Mouse (Mus musculus) heart, embryonic 16.5 days (tissue): ENCODE results near the gene H2afv. TPM values are rescaled to one million over a fixed set of nuclear protein-coding genes. Genes with fewer than 3 reads are reported as not detected.
"Not testable (repeated sequence)": the region's sequence is repeated elsewhere in the genome, so short reads cannot be mapped to it uniquely, and the experiment has no call there.

Experiments
- ATAC-seq: fragments of 200-750 bp; cut with Nextera tagmentation; replicated peaks from 2 replicates; pipeline ENCODE4 v1.8.0; 2017; ENCODE audit warnings: moderate number of reproducible peaks; ENCODE audit not compliant: insufficient read depth, low FRiP score; ENCODE audit errors: extremely low read depth
- H3K27ac ChIP-seq: fragments of 300-500 bp; sonication (generic); 2 replicates; pipeline ENCODE4 v1.5.1; 2014; ENCODE audit warnings: mild to moderate bottlenecking, low read length, control low read depth, moderate library complexity
- H3K27me3 ChIP-seq: fragments of 300-500 bp; sonication (generic); 2 replicates; pipeline ENCODE4 v1.6.1; 2014; ENCODE audit warnings: low read length, mixed read lengths; ENCODE audit not compliant: control insufficient read depth, insufficient read depth
- H3K36me3 ChIP-seq: fragments of 300-500 bp; sonication (generic); 2 replicates; pipeline ENCODE4 v1.6.1; 2014; ENCODE audit not compliant: control insufficient read depth, insufficient read depth
- H3K4me1 ChIP-seq: fragments of 300-500 bp; sonication (generic); 2 replicates; pipeline ENCODE4 v1.6.1; 2014; ENCODE audit warnings: low read length, mixed read lengths; ENCODE audit not compliant: control insufficient read depth, insufficient read depth
- H3K4me2 ChIP-seq: fragments of 300-500 bp; sonication (generic); 2 replicates; pipeline ENCODE4 v1.6.1; 2014; ENCODE audit warnings: low read depth, mild to moderate bottlenecking, control low read depth, low read length
- H3K4me3 ChIP-seq: fragments of 300-500 bp; sonication (generic); 2 replicates; pipeline ENCODE4 v1.5.1; 2014; ENCODE audit warnings: mild to moderate bottlenecking, control low read depth, low read length
- H3K9ac ChIP-seq: fragments of 300-500 bp; sonication (generic); 2 replicates; pipeline ENCODE4 v1.6.1; 2014; ENCODE audit warnings: low read length, control low read depth
- H3K9me3 ChIP-seq: fragments of 300-500 bp; sonication (generic); replicated peaks from 2 replicates; pipeline ENCODE4 v1.6.1; 2016; ENCODE audit warnings: low read length; ENCODE audit not compliant: control insufficient read depth
- whole genome bisulfite sequencing: fragments of 180-500 bp; shearing (Covaris S2); extraction: QIAGEN DNeasy Blood & Tissue Kit; methylation state at CpG from one replicate; pipeline ENCODE4 v1.1.7; 2014; 5-methylcytosine and 5-hydroxymethylcytosine counted together
- polyA plus RNA-seq: library from polyadenylated mRNA; unstranded; fragments of >200 nt; fragmentation: Nextera tagmentation; extraction: Ambion mirVana; gene quantifications from 2 replicates; pipeline ENCODE4 v1.2.1, GENCODE M21; 2015

Gene H2afv
- polyA plus RNA-seq, 1 experiment from 2014 or later = 358 TPM

GRCm38 (mm10) chr11:6430186-6430585 lies 14.1 kb downstream of the H2afv start:
- Histone ChIP-seq H3K4me1 (no peaks in the 10 kb centered on the region), H3K4me2 (no peak overlapping the region), H3K36me3 (peaks cover 62% of the 10 kb centered on the region), H3K27me3 (no peaks in the 10 kb centered on the region), H3K4me3 (no peak overlapping the region), H3K9me3 (no peaks in the 10 kb centered on the region), H3K27ac (no peak overlapping the region), H3K9ac (no peak overlapping the region)
- 94% methylated on average over 7 of the region's 7 CpGs for WGBS
- no peak for ATAC-seq

GRCm38 (mm10) chr11:6420722-6421350 lies 23.4 kb downstream of the H2afv start:
- Histone ChIP-seq H3K9me3 (no peaks in the 10 kb centered on the region), H3K4me2 (no peak overlapping the region), H3K9ac (no peak overlapping the region), H3K4me3 (no peak overlapping the region), H3K4me1 (peaks cover 17% of the 10 kb centered on the region), H3K27me3 (no peaks in the 10 kb centered on the region), H3K27ac (no peak overlapping the region), H3K36me3 (peaks cover 36% of the 10 kb centered on the region)
- WGBS = 68% methylated on average over 2 of the region's 2 CpGs
- ATAC-seq = no peak

- Histone ChIP-seq H3K27ac (no peak overlapping the region), H3K9me3 (no peaks in the 10 kb centered on the region), H3K27me3 (no peaks in the 10 kb centered on the region), H3K36me3 (peaks cover 34% of the 10 kb centered on the region), H3K9ac (no peak overlapping the region), H3K4me1 (peaks cover 17% of the 10 kb centered on the region), H3K4me3 (no peak overlapping the region), H3K4me2 (no peak overlapping the region)
- ATAC-seq = no peak
- 15% methylated on average over 1 of the region's 1 CpGs for WGBS
Measured at GRCm38 (mm10) chr11:6420283-6420703, 23.9 kb downstream of the H2afv start.

- not testable (repeated sequence) for H3K9ac ChIP-seq, ATAC-seq, H3K27me3 ChIP-seq, H3K4me2 ChIP-seq, H3K9me3 ChIP-seq, H3K27ac ChIP-seq, H3K4me3 ChIP-seq
- Histone ChIP-seq H3K36me3 (peaks cover 27% of the 10 kb centered on the region), H3K4me1 (peaks cover 26% of the 10 kb centered on the region)
- 57% methylated on average over 4 of the region's 4 CpGs for WGBS
Measured at GRCm38 (mm10) chr11:6419156-6419555, 25.1 kb downstream of the H2afv start.

GRCm38 (mm10) chr11:6418751-6419150 lies 25.5 kb downstream of the H2afv start:
- ATAC-seq = no peak
- Histone ChIP-seq H3K4me2 (peak overlapping the region; percentile 9; the same call in 1 of the 2 replicates), H3K9ac (no peak overlapping the region), H3K27me3 (no peaks in the 10 kb centered on the region), H3K9me3 (no peaks in the 10 kb centered on the region), H3K4me1 (peaks cover 26% of the 10 kb centered on the region), H3K36me3 (peaks cover 27% of the 10 kb centered on the region), H3K27ac (no peak overlapping the region), H3K4me3 (no peak overlapping the region)
- WGBS = 70% methylated on average over 5 of the region's 5 CpGs

- peak overlapping the region; percentile 98 for H3K9ac ChIP-seq
- no peaks in the 10 kb centered on the region for H3K9me3 ChIP-seq
- ATAC-seq = no peak
- H3K27me3 ChIP-seq = no peaks in the 10 kb centered on the region
- H3K36me3 ChIP-seq = peaks cover 27% of the 10 kb centered on the region
- peak overlapping the region; percentile 99 for H3K4me3 ChIP-seq
- peak overlapping the region; percentile 98 for H3K4me2 ChIP-seq
- H3K4me1 ChIP-seq = peaks cover 26% of the 10 kb centered on the region
- no peak overlapping the region for H3K27ac ChIP-seq
Measured at GRCm38 (mm10) chr11:6417490-6417889, 26.8 kb downstream of the H2afv start.

GRCm38 (mm10) chr11:6417069-6417468 lies 27.2 kb downstream of the H2afv start:
- H3K9ac ChIP-seq = peak overlapping the region; percentile 98
- no peaks in the 10 kb centered on the region for H3K9me3 ChIP-seq
- peak overlapping the region; percentile 99 for H3K4me3 ChIP-seq
- no peak for ATAC-seq
- no peaks in the 10 kb centered on the region for H3K27me3 ChIP-seq
- peak overlapping the region; percentile 98 for H3K4me2 ChIP-seq
- 0 out of 2 replicates have a peak overlapping the region, but pooled peaks have one; percentile 7 for H3K27ac ChIP-seq
- WGBS = 19% methylated on average over 2 of the region's 2 CpGs
- peaks cover 27% of the 10 kb centered on the region for H3K36me3 ChIP-seq
- peaks cover 26% of the 10 kb centered on the region for H3K4me1 ChIP-seq

GRCm38 (mm10) chr11:6416405-6417034 lies 27.7 kb downstream of the H2afv start:
- H3K36me3 ChIP-seq = peaks cover 27% of the 10 kb centered on the region
- no peaks in the 10 kb centered on the region for H3K27me3 ChIP-seq
- peak overlapping the region; percentile 99 for H3K27ac ChIP-seq
- H3K4me3 ChIP-seq = peak overlapping the region; percentile 99
- H3K9me3 ChIP-seq = no peaks in the 10 kb centered on the region
- peak; percentile 58 for ATAC-seq
- peak overlapping the region; percentile 98 for H3K9ac ChIP-seq
- peaks cover 29% of the 10 kb centered on the region for H3K4me1 ChIP-seq
- H3K4me2 ChIP-seq = peak overlapping the region; percentile 98
- WGBS = 1% methylated on average over 30 of the region's 30 CpGs
